Mouse (Mus musculus): ENCODE results near the gene Gm28035.
A peak's percentile ranks its signal among the peaks of the same experiment; 100 is the strongest.

Gm28035 gene

DNA sequence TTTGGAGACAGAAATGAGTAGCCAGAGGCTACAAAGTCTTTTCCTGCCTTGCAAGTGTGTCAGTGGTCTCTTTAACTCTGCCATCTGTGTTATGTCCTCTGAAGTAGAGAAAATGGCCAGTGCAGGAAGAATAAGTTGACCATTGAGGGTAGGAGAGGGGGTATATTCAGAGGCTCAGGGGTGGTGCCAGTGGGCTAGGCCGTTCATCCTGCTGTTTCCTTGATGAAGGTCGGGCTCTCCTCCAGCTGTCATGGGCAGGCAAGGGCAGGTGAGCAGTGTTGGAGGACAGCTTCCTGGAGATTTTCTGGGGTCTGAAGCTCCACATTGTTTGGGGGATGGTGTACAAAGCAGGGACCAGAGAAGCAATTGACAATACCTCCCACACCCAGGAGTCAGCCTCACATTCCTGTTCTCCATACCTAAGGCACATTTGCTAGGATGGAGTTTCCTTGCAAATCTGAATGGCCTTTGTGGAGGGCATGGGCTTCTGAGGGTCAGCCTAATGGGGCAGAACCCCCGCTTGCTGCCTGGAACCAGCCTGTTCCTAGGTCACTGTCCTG is 1.4 kb upstream of the Gm28035 start:
- DNase-seq (ENCODE audit: low spot score): no peak

DNA sequence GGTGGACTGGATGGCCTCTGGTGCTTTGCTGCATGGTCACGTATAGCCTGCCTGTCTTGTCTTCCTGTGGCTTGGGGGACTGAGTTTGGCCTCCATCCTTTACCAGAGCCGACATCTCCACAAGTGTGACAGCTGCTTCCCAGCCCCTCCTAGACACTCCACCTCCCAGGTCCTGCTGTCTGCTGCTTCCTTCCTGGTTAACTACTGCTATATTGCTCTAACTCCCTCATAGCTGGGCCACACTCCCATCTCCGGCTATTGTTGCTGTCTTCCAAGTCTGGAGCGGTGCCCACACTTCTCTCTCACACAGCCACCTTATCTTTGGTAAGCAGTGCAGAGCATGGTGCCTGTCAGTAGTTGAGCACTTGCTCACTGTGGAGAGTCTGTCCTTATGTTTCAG is 590 bp upstream of the Gm28035 start:
- no peak for DNase-seq (ENCODE audit: low spot score)

DNA sequence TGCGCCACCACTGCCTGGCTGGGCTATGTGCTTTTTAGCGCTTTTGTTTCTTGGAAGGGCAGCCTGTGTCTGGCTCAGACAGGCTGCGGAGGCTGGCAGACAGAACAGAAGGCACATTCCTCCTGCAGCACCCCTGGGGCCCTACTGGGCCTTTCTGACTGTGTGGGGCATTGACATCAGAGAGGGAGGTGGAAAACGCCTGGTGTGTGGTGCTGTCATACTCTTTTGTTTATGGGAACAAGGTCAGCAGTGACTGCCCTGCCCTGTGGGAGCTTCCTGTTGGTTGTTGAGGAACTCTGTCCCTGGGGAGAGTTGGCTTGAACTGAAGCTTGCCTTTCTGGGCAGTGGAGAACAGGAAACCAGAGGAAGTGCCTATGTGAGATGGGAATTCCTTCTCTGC is 2.1 kb downstream of the Gm28035 start:
- DNase-seq (ENCODE audit: low spot score): no peak

DNA sequence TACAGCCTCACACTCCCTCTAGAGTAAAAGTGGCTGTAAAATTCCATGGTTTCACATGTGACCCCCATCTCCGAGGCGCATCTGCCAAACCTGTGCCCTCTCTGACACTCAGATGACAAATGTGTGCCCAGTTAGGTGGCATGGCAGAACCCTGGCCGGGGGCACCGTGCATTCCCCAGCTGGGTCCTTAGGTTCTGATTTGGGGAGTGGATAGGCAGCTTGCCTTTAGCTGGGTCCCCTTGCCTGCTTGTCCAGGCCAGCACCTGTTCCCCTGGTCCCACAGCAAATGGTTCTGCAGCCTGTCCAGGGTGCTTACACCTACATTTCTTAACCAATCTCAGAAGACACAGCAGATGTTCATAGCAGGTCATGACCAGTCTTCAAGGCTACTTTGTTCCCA is 3.0 kb downstream of the Gm28035 start:
- no peak for DNase-seq (ENCODE audit: low spot score)

DNA sequence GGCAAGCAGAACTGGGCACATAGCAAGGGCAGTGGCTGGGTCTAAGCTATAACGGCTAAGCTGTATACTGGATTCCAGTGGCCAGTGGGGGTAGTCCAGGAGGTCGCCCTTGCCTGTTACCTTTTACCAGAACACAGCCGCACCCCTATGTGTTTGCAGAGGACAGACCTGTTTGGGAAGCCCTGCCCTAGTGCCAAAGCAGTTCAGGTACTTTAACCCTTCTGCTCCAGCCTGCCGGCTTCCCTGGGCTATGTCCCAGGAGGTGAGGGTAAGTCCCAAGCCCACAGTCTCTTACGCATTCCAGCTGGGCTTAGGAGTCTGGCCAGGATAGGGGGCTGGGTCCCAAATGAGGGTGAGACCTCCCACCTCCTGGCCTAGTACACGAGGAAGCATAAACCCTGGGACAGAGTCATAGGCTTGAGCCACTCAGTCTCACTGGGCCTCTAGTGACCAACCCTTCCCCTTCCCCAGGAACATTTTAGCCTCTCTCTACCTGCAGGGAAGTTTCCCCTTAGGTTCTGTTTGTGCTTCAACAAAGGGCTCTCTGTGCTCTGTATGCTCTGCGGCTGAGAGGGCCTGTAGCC is 4.3 kb downstream of the Gm28035 start:
- DNase-seq (ENCODE audit: low spot score): no peak

DNA sequence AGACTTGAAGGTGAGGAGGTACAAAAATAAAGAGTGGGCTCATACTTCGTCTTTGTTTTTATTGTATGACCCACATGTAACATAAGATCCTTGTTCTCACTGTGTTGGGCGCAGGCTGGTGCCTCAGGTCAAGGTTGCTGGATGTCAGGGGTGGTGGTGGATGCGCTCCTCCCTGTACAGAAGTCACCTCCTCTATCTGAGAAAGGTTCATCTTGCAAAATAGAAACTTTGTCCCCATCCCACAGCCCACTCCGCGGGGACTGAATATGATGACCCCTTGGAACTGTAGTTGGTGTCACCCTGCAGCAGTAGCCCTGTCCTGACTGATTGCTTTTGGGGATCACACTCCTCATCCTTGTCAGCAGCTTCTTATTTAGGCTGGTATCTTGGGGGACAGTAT is 6.7 kb downstream of the Gm28035 start:
- DNase-seq (ENCODE audit: low spot score): no peak

DNA sequence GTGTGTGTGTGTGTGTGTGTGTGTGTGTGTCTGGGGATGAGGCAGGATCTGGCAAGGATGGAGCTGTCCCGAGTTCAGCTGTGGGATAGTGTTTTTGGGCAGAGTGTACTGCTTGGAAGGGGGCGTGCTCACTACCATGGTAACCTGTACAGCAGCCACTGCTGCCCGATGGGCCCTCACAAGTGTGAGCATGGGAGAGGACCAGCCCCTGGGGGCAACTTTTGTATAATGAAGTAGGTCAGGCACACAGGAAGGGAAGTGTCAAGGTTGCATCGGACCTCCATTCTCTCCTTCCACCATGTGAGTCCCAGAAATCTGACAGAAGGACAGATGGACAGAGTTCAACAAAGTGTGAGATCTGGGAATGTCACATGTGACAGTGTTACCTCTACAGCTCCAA is 7.3 kb downstream of the Gm28035 start:
- DNase-seq (ENCODE audit: low spot score): no peak

DNA sequence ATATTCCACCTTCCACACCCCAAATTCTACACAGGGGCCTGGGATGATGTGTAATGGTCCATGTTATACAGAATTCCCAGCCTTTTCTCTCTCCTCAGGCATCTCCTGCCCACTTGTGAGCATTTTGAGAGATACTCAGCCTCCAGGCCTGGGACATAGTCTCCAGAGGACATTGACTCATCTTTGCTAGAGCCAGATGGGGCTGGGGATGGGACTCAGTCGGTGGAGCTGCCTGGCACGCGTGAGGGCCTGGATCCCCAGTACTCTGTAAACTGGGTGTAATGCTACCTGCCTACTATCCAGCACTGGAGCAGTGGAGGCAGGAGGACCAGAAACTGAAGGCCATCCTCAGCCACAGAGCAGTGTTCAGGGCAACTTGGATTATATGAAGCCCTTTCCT is 8.8 kb downstream of the Gm28035 start:
- DNase-seq (ENCODE audit: low spot score): no peak

DNA sequence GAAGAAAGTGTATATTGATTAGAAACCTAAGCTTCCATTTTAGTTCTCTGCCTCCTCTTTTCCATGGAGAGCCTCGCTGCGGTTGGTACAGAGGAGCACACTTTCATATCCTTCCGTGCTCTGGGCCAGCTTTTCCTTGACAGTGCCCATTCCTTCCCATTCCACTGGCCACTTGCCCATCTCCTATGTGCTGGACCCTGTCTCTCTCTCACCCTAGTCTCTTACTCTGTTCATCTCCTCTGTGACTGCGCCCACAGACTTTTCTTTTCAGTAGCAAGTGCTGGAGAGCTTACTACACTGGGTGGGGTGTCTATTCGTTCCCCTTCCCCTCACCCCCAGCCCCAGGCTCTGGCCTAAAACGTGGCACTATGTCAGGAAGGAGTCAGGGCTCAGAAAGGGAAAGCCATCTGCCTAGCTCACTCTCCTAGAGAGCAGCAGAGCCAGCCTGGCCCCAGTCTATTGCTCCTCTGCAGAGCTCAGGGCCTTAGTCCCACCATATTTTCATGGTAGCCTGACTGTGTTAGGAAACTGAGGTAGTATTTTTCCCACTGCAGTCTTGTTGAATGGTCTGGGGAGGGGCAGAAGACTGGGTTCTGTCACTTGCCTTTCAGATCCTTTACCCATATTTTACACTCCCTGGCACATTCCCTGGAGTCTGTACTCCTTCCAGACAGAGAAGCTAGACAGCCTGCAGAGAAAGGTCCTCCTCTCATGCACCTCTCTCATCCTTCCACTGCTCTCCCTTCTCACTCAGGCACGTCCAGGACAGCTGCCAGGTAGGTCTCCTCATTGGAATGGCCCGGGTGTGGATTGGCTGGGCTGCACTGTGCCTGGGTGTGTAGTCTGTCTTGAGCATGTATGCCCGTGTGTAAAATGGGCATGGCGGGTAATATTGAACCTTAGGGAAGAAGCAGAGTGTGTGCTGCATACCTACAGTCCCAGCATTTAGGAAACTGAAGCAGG is 10.1 kb downstream of the Gm28035 start:
- no peak for DNase-seq (ENCODE audit: low spot score)

DNA sequence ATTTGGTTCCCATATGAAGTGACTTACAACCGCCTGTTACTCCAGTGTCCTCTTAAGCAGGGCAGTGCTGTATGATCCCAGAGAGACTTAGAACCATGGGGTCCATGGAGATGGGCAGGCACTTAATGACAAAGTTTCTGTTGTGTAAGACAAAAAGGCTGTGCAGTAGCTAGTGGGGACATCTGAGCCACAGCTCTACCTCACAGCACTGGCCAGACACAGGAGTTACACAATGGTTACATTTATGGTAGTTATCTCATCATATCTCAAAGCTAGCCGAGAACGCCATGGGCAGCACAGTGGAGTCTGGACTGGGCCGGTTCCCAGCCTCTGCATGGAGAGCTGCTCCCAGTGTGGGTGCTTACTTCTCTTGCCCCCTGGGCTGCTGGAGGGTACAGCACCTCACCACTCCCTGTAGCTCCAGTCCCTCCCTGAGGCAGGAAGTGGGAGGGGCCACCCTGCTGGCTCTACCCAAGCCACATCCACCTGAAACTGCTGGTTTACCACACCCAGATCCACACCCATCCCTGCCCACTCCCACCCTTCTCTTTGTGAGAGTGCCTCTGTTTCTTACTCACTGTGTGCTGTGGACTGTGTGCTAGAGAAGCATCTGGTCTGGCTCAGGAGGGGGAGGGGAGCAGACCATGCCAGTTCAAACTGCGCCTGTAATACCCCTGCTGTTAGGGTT is 11.2 kb downstream of the Gm28035 start:
- peak; percentile 91 for DNase-seq (ENCODE audit: low spot score)

DNA sequence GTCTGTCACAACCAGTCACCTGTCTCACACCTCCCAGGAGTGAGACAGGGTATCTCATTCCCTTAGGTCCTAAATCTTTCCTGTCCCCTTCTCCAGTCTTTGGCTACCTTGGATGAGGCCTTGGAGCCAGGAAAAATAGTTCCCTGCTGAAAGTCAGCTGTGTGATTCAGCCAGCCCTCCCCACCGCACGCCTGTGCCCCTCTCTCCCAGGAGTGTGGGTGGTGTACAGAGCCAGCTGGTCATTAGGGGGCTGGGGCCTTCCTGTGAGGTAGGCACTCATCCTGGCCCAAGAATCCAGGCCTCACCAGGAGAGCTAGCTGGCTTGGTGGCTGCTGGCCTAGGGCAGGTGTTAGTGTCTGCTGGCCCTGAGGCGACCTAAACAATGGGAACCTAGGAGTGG is 12.2 kb downstream of the Gm28035 start:
- no peak for DNase-seq (ENCODE audit: low spot score)

DNA sequence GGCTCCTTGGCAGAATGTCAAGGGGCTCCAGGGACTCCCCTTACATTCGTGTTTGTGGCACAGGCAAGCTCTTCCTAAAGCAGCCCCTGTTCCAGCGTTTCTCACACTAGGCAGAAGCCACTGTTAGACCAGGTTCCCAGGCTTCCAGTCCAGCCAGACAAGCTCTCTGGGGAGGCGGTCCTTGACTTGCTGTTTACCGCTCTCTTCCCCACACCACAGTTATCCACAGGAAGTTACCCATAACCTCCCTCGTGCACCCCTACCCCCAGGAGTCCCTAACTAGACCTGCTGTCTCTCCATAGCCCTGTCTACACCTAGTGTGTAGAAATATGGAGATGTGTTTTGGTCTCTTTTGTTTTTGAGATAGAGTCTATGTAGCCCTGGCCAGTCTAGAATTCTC is 13.4 kb downstream of the Gm28035 start:
- peak; percentile 60 for DNase-seq (ENCODE audit: low spot score)

DNA sequence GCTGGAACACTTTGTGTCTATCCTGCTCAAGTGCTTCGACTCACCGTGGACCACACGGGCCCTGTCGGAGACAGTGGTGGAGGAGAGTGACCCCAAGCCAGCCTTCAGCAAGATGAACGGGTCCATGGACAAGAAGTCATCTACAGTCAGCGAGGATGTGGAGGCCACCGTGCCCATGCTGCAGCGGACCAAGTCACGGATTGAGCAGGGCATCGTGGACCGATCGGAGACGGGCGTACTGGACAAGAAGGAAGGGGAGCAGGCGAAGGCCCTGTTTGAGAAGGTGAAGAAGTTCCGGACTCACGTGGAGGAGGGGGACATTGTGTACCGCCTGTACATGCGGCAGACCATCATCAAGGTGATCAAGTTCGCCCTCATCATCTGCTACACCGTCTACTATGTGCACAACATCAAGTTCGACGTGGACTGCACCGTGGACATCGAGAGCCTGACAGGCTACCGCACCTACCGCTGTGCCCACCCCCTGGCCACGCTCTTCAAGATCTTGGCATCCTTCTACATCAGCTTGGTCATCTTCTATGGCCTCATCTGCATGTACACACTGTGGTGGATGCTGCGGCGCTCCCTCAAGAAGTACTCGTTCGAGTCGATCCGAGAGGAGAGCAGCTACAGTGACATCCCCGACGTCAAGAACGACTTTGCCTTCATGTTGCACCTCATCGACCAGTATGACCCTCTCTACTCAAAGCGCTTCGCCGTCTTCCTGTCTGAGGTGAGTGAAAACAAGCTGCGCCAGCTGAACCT is 15.4 kb downstream of the Gm28035 start:
- no peak for DNase-seq (ENCODE audit: low spot score)

DNA sequence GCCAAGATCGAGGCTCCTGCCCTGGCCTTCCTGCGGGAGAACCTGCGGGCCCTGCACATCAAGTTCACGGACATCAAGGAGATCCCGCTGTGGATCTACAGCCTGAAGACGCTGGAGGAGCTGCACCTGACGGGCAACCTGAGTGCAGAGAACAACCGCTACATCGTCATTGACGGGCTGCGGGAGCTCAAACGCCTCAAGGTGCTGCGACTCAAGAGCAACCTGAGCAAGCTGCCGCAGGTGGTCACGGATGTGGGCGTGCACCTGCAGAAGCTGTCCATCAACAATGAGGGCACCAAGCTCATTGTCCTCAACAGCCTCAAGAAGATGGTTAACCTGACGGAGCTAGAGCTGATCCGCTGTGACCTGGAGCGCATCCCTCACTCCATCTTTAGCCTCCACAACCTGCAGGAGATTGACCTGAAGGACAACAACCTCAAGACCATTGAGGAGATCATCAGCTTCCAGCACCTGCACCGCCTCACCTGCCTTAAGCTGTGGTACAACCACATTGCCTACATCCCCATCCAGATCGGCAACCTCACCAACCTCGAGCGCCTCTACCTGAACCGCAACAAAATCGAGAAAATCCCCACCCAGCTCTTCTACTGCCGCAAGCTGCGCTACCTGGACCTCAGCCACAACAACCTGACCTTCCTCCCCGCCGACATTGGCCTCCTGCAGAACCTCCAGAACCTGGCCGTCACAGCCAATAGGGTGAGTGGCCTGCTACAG is 16.4 kb downstream of the Gm28035 start:
- no peak for DNase-seq (ENCODE audit: low spot score)

DNA sequence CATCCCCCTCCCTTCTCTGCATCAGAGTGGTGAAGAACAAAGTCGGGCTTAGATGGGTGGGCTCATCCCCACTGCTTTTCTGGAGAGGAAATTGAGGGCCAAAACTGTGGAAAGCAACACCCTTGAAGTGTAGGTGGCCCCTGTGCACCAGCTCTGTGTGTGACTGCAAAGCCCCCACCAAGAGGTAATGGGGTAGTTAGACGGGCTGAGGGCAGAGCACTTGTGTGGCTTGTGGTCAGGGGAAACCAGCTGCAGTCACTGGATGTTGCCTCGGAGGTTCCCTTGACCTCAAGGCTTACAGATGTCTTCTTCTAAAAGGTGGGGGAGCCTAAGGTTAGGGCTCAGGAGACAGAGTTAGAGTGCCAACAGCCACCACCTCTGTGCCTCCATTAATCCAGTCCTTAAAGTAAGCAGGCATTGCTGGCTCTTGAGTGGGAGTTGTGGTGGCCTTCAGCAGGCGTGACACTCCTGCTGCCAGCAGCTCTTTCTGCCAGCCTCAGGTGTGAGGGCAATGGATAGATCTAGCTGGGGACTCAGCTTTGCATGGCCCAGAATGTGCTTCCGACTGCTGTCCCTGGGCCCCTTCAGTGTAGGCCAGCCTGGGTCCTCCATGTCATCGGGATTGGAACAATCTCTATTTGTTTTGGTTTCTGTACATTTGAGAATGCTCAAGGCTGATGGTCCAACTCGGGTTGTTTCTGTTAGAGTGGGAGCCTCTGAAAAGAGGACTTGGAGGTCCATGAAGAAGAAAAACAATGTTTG is 17.5 kb downstream of the Gm28035 start:
- DNase-seq (ENCODE audit: low spot score): peak; percentile 48

DNA sequence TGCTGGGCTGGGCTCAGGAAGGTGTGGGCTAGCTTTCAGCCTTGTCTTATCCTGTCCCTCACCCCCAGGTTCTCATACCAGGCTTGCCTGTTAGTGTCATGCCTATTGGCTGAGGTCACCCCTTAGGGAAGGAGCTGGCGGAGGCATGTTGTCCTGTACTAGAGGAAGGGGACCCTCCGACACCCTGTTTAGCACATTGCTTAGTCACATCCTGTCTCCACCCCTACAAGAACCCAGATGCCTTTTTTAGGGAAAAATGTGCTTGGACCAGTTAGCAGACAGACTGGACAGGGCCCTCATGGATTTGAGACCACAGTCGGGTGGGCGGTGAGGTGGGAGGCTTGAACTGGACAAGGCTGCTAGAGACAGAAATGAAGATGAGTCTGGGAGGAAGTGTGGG is 18.2 kb downstream of the Gm28035 start:
- peak; percentile 28 for DNase-seq (ENCODE audit: low spot score)

DNA sequence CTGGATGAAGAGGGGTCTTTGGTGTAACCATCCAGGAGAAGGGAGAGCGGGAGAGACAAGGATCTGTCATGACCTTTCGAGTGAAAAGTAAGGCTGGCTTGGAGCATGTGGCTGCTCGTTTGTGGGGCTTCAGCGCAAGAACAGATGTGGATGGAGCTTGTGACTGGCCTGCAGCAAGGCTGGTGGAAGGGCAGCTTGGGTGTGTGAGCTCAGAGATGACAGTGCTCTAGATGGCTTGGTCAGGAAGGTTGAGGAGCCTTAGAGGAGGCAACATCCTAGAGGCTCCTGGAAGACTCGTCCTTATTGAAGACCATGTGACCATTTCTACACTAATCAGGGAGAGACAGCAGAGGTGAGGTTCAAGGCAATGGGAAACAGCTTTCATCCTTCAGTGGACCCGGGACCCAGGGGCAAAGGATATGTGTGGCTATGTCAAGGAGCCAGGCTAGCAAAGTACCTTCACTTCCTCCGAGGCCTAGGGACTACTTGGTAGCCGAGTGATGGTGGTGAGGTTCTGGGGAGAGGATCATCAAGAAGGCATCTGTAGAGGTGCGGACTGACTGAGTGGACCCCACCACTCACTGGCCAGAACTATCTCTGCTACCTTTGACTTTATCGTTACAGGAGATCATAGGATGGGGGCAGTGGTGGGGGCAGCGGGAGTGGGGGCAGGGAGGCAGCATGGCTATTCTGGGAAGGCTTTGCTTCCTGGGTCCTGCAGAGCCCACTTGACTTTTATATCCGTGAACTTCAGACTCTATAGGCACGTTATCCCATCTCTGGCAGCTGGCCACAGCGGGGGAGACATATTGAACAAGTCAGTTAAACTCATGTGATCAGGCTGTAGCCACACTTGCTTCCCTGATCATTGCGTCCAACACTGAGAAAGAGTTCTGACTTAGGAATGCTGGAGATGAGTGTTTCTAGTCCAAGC is 19.0 kb downstream of the Gm28035 start:
- DNase-seq (ENCODE audit: low spot score): no peak

DNA sequence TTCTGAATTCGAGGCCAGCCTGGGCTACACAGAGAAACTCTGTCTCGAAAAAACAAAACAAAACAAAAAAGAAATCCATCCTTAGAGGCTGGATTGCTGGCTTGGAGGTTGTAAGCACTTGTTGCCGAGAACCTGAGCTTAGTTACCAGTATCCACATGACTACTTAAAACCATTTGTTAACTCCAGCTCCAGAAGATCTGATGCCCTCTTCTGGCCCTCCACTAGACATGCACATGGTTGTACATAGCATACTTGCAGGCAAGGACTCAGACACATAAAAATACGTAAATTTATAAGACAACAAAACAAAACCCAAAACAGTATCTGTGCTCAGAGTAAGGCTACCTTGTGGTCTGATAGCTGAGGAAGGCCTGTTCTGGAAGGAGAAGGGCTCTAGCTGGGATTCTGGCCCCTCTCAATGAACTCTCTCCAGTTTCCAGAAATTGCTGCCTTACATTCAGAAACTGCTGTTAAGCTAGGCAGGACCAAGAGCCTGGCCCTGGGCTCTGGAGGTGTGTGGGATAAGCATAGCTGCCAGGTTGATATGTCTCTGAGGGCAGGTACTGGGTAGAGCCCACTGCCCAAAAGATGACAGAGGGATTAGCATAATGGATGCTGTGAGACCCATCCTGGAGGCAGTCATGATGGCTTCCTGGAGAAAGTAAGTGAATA is 20.8 kb downstream of the Gm28035 start:
- peak; percentile 30 for DNase-seq (ENCODE audit: low spot score)
